Mouse (Mus musculus) testis, adult 2 months (tissue): ENCODE results near the gene Smg6. TPM values are rescaled to one million over a fixed set of nuclear protein-coding genes. Genes with fewer than 3 reads are reported as not detected.

ENCODE experiments used
- H3K27ac ChIP-seq: fragments of 200-500 bp; 2 replicates; pipeline ENCODE4 v1.5.1; 2012; ENCODE audit warnings: low read depth, low read length; ENCODE audit not compliant: control insufficient read depth, insufficient read depth
- H3K27me3 ChIP-seq: fragments of 200-500 bp; 2 replicates; pipeline ENCODE4 v1.6.1; 2012; ENCODE audit warnings: mild to moderate bottlenecking, low read length, moderate library complexity; ENCODE audit not compliant: control insufficient read depth, insufficient read depth
- H3K36me3 ChIP-seq: fragments of 200-500 bp; 2 replicates; pipeline ENCODE4 v1.6.1; 2012; ENCODE audit warnings: mild to moderate bottlenecking, low read length; ENCODE audit not compliant: control insufficient read depth, insufficient read depth
- H3K4me1 ChIP-seq: fragments of 200-500 bp; 2 replicates; pipeline ENCODE4 v1.6.1; 2012; ENCODE audit warnings: low read length; ENCODE audit not compliant: control insufficient read depth, insufficient read depth
- H3K4me3 ChIP-seq: fragments of 200-500 bp; 2 replicates; pipeline ENCODE4 v1.5.1; 2012; ENCODE audit warnings: low read depth, mild to moderate bottlenecking, low read length, moderate library complexity, mixed read lengths; ENCODE audit not compliant: control insufficient read depth
- CTCF ChIP-seq: fragments of 200-500 bp; IDR thresholded peaks from 2 replicates; pipeline ENCODE4 v1.5.1; 2012; ENCODE audit warnings: low read depth, mild to moderate bottlenecking, inconsistent platforms, low read length, moderate library complexity; ENCODE audit not compliant: control insufficient read depth, insufficient read depth, insufficient replicate concordance
- POLR2A ChIP-seq: fragments of 200-500 bp; IDR thresholded peaks from 2 replicates; pipeline ENCODE4 v1.6.1; 2012; ENCODE audit warnings: low read depth, mild to moderate bottlenecking, inconsistent platforms, low read length, moderate library complexity; ENCODE audit not compliant: control insufficient read depth
- polyA plus RNA-seq: library from polyadenylated mRNA; depleted of rRNA; stranded (reverse); fragments of >200 nt; gene quantifications from 2 replicates; pipeline ENCODE4 v1.2.3, GENCODE M21; 2012

Smg6 gene
- polyA plus RNA-seq, 1 experiment, result 76.8 TPM

DNA sequence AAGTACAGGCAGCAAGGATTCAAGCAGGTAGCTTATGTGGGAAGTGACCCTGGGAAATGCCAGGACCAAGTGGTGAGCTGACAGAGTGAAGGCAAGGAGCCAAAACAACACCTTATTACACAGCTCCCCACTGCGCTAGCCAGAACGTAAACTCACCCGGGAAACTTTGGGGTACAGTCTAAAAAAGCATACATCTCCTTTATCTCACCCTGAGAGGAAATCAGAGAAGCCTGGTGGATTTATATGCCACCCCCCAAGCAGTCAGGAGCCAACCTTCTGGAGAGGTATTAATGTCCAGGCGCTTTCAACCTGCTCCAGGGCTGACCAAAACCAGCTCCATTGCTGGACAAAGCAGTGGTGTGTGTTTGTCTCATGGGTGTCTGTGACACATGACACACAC lies 278.3 kb downstream of the Smg6 start:
- Histone ChIP-seq H3K27me3 (no peaks in the 10 kb centered on the region), H3K36me3 (no peaks in the 10 kb centered on the region), H3K4me3 (no peak overlapping the region), H3K27ac (no peak overlapping the region), H3K4me1 (peaks cover 3% of the 10 kb centered on the region; the same call in 1 of the 2 replicates)
- TF ChIP-seq POLR2A, result no peak
- no peak for TF ChIP-seq CTCF

DNA sequence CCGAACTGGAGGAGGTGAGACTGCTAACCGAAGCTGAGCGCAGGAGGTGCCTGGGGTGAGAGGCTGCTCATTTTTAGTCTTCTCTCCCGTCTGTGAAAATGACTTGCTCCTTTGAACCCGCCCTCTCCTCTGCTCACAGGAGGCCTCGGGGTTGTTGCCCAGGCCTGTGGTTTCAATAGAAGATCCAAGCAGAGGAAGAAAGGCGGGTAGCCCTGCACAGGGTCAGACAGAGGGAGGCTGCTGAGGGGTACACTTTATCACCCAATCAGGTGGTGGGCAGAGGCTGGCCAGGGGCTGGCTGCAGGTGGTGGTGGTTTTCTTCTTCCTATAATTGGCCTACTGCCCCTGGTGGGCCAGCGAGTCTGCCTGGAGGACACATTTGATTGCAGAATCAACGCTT lies 278.8 kb downstream of the Smg6 start:
- Histone ChIP-seq H3K27me3 (no peaks in the 10 kb centered on the region), H3K4me1 (peaks cover 3% of the 10 kb centered on the region; the same call in 1 of the 2 replicates), H3K36me3 (no peaks in the 10 kb centered on the region), H3K27ac (no peak overlapping the region), H3K4me3 (no peak overlapping the region)
- no peak for TF ChIP-seq POLR2A
- TF ChIP-seq CTCF, result no peak

DNA sequence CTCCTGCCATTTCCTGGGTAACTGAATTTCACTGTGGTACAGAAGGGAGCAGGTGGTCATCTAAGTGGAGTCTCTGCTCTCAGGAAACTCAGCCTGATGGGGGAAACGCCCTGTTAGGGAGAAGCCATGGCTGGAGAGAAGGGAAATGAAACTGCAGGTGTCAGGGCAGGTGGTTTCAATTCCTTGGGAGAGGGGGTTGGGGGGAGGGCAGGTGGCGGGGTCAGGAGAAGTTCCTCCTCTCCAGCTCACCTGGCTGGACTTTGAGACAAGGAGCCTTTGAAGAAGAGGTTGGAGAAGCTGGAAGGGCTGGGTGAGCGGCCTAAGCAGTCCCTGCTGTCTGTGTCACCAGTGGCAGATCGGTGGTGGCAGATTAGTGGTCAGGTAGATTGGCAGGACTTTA lies 280.7 kb downstream of the Smg6 start:
- Histone ChIP-seq H3K36me3 (no peaks in the 10 kb centered on the region), H3K27ac (no peak overlapping the region), H3K4me3 (no peak overlapping the region), H3K4me1 (peaks cover 3% of the 10 kb centered on the region; the same call in 1 of the 2 replicates), H3K27me3 (no peaks in the 10 kb centered on the region)
- TF ChIP-seq POLR2A, result no peak
- no peak for TF ChIP-seq CTCF

DNA sequence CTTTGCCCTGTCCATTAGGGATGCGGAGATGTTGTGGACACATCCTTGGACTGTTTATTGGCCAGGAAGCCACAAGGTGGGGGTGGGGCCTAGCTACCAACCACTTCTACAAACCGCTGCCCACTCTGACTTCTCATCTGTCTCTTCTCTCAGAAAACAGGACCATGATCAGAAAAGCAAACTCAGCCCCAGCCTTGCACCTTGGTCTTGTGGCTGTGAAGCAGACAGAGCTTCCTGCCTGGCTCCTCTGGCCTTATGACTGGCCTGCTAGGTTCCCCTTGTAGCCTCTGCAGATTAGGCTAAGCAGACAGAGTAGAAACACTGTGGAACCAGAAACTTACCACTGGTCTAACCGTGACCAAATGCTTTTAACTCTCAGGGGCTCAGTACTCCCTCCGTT lies 283.7 kb downstream of the Smg6 start:
- Histone ChIP-seq H3K27ac (no peak overlapping the region), H3K36me3 (no peaks in the 10 kb centered on the region), H3K27me3 (no peaks in the 10 kb centered on the region), H3K4me1 (peaks cover 10% of the 10 kb centered on the region), H3K4me3 (no peak overlapping the region)
- TF ChIP-seq CTCF, result no peak
- TF ChIP-seq POLR2A, result no peak

DNA sequence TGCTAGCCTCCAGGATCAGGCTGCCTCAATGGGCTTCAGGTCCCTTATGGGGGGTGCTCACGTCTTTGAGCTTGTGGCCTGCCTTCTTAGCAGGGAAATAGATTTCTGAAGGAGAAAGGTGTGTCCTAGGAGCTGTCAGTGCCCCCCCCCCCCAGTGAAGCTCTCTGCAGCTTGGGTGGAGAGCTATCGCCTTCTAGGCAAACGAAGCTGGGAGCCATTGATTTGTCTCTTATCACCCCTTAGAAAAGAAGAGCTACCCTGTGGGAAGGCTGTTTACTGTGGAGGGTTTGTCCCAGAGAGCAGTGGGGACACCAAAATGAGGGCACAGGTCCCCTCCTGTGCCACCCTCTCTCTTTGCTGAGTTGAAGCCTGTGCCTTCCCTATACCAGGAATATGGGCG lies 284.5 kb downstream of the Smg6 start:
- TF ChIP-seq POLR2A (no peak), CTCF (no peak)
- Histone ChIP-seq H3K27me3 (no peaks in the 10 kb centered on the region), H3K27ac (no peak overlapping the region), H3K4me3 (no peak overlapping the region), H3K36me3 (no peaks in the 10 kb centered on the region), H3K4me1 (peaks cover 10% of the 10 kb centered on the region)

DNA sequence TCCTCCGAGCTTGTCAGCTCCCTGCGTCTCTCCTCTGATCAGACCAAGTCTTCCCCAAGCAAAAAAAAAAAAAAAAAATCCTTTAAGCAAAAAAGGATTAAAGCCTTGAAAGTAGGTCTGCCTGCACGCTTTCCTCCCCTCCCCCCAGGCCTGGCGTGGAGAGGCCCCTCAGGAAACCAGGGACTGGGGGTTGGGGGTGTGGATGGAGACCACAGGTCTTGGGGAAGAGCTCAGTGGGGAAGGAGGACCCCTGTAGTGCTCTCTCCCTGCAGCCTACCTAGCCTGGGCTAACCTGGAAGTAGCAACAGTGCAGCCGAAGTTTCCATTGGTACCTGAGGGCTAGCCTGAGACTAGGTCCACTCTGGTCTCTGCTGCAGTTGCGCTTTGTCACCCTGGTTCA lies 285.1 kb downstream of the Smg6 start:
- peaks cover 10% of the 10 kb centered on the region for H3K4me1 ChIP-seq

DNA sequence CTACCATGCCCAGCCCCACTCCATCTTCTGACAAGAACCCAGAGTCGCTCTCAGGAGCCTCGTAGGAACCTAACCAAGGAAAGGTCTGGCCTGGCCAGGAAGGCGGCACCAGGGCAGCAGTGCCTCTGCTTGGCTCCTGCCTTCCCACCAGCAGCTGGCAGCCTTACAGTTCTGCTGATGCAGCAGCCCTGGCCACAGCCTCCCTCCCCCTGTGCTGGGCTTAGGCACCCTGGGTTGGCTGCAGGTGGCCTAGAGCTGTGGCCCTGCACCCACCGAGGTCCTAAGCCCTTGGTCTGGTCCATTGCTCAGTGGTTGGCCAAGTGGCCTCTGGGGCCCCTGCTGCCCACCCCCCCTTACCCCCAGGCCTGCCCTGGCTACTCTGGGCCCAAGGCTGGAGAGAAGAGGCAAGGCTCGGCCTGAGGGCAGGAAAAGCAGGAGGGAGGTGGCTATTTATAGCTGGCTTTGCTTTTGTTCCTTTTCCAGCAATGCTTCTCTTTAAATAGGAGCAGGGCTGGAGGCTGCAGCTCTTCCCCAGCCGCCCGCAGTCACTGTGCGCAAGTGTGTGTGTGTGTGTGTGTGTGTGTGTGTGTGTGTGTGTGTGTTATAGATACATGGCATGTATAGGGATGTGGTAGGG lies 286.5 kb downstream of the Smg6 start:
- H3K27ac ChIP-seq, result no peak overlapping the region
- no peaks in the 10 kb centered on the region for H3K36me3 ChIP-seq
- TF ChIP-seq POLR2A (no peak), CTCF (no peak)
- H3K4me1 ChIP-seq, result peaks cover 10% of the 10 kb centered on the region
- no peak overlapping the region for H3K4me3 ChIP-seq
- H3K27me3 ChIP-seq, result no peaks in the 10 kb centered on the region

More for the DNA sequence above, 285.1 kb downstream of the Smg6 start:
- Histone ChIP-seq H3K36me3 (no peaks in the 10 kb centered on the region), H3K27me3 (no peaks in the 10 kb centered on the region), H3K4me3 (no peak overlapping the region), H3K27ac (no peak overlapping the region)
- TF ChIP-seq CTCF, result no peak
- TF ChIP-seq POLR2A, result no peak
